Mouse (Mus musculus): ENCODE measurements around the gene Gclc.

The Gclc gene

GRCm38 (mm10) chr9:77753853-77754727 is at the start of gene Gclc:
Gene Gclc (plus strand): TSS chr9:77754535.
- DNase-seq: peak; percentile 89 to 91

- DNase-seq: no peak
Measured at GRCm38 (mm10) chr9:77706515-77706914, 47.8 kb upstream of the Gclc start.

- peak in 1 of 2 experiments; percentile 32 for DNase-seq
Measured at GRCm38 (mm10) chr9:77707433-77708139, 46.7 kb upstream of the Gclc start.

- no peak for DNase-seq
Measured at GRCm38 (mm10) chr9:77708950-77709349, 45.4 kb upstream of the Gclc start.

GRCm38 (mm10) chr9:77711021-77711569 is 43.2 kb upstream of the Gclc start:
- DNase-seq: no peak

GRCm38 (mm10) chr9:77712816-77713215 is 41.5 kb upstream of the Gclc start:
- no peak for DNase-seq

- DNase-seq: no peak
Measured at GRCm38 (mm10) chr9:77713301-77713700, 41.0 kb upstream of the Gclc start.

- DNase-seq: peak in 1 of 2 experiments; percentile 47
Measured at GRCm38 (mm10) chr9:77715262-77715661, 39.1 kb upstream of the Gclc start.

- no peak for DNase-seq
Measured at GRCm38 (mm10) chr9:77716009-77716408, 38.3 kb upstream of the Gclc start.

- peak; percentile 51 to 86 for DNase-seq
Measured at GRCm38 (mm10) chr9:77717831-77718435, 36.4 kb upstream of the Gclc start.

GRCm38 (mm10) chr9:77718816-77719411 is 35.4 kb upstream of the Gclc start:
- peak in 1 of 2 experiments; percentile 24 for DNase-seq

- DNase-seq: no peak
Measured at GRCm38 (mm10) chr9:77719675-77720074, 34.7 kb upstream of the Gclc start.

GRCm38 (mm10) chr9:77722381-77722780 is 32.0 kb upstream of the Gclc start:
- peak in 1 of 2 experiments; percentile 33 for DNase-seq

GRCm38 (mm10) chr9:77724216-77724615 is 30.1 kb upstream of the Gclc start:
- no peak for DNase-seq

- DNase-seq: no peak
Measured at GRCm38 (mm10) chr9:77725448-77725847, 28.9 kb upstream of the Gclc start.

GRCm38 (mm10) chr9:77726018-77726684 is 28.2 kb upstream of the Gclc start:
- DNase-seq: no peak

- DNase-seq: no peak
Measured at GRCm38 (mm10) chr9:77727012-77727411, 27.3 kb upstream of the Gclc start.

GRCm38 (mm10) chr9:77732067-77732466 is 22.3 kb upstream of the Gclc start:
- DNase-seq: no peak

- no peak for DNase-seq
Measured at GRCm38 (mm10) chr9:77737298-77738041, 16.9 kb upstream of the Gclc start.

- DNase-seq: no peak
Measured at GRCm38 (mm10) chr9:77741452-77741851, 12.9 kb upstream of the Gclc start.

- DNase-seq: peak in 1 of 2 experiments; percentile 49
Measured at GRCm38 (mm10) chr9:77744798-77745197, 9.5 kb upstream of the Gclc start.

Measured in kidney, adult 8-10 months (tissue).